Mouse (Mus musculus): ENCODE data around the gene Nedd9. TPM values are rescaled to one million over a fixed set of nuclear protein-coding genes. Genes with fewer than 3 reads are reported as not detected.

Gene Nedd9
- total and polyA plus RNA-seq, 3 experiments: 41.3 to 48.7 (median 42.5) TPM

- Histone ChIP-seq H3K36me3 (replicated peaks in 1 of 2; ENCODE audit: control insufficient read depth in 1 of 2, insufficient read depth in 1 of 2, low read length in 1 of 2) (no peaks in the 10 kb centered on the region), H3K27me3 (replicated peaks) (no peaks in the 10 kb centered on the region), H3K79me2 (replicated peaks; ENCODE audit: control insufficient read depth, extremely low read depth, insufficient read depth, poor library complexity, severe bottlenecking) (no peaks in the 10 kb centered on the region), H3K9ac (ENCODE audit: insufficient read depth, low read depth) (no peak overlapping the region), H3K9me3 (replicated peaks; ENCODE audit: low read length) (peaks cover under 1% of the 10 kb centered on the region), H3K4me1 (ENCODE audit: control insufficient read depth in 1 of 2, insufficient read depth in 2 of 2) (peaks cover 2 to 7% of the 10 kb centered on the region in 2 experiments; a peak in 3 of 4 replicates), H3K27ac (ENCODE audit: insufficient read depth, low read depth) (no peak overlapping the region), H3K4me2 (ENCODE audit: insufficient read depth, low read depth, poor library complexity, severe bottlenecking) (no peak overlapping the region), H3K4me3 (replicated peaks in 1 of 3; ENCODE audit: low read depth in 2 of 3, low read length in 2 of 3, poor library complexity in 1 of 3) (no peak overlapping the region)
- DNase-seq (ENCODE audit: extremely low read depth): no peak
- TF ChIP-seq SIN3A (IDR thresholded peaks at IDR 0.05; ENCODE audit: low read length) (no peak), E2F4 (IDR thresholded peaks at IDR 0.05; ENCODE audit: insufficient replicate concordance, low read depth, low read length) (no peak), USF1 (IDR thresholded peaks at IDR 0.05; ENCODE audit: low read depth, low read length) (no peak), JUN (IDR thresholded peaks at IDR 0.05; ENCODE audit: insufficient read depth, low read depth, low read length) (no peak), MAX (IDR thresholded peaks at IDR 0.05; ENCODE audit: low read length) (no peak)
- dilution Hi-C loops (cut with MboI; ENCODE audit: extremely low pct_ligation_motif_present, extremely low pct_unique_long_range_greater_than_20kb, low sequenced_read_pairs): no loop called here
- in situ Hi-C loops (cut with MboI; ENCODE audit: low pct_ligation_motif_present, low pct_unique_long_range_greater_than_20kb, low sequenced_read_pairs): no loop called here
Observed at GRCm38 (mm10) chr13:41296396-41296795, 190.8 kb downstream of the Nedd9 start.

DNA sequence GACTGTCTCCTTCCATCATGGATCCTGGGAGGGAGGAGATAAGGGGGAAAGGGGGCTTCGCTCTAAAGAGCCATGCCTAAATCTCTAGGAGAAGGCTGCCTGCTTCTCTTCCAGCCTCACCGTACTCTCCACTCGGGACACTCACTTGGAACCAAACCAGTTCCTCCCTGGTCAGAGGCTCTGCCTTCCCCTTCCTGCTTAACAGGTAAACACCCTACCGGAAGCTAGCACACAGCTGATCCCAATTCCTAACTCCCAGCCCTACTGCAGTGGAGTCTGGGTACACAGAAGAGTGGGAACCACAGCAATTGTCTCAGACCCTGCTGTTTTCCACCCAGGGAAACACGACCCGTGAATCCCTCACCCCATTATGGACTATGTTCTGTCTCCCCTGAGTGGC, 191.3 kb downstream of the Nedd9 start:
- TF ChIP-seq CHD1 (IDR thresholded peaks at IDR 0.05; ENCODE audit: low read depth, low read length) (no peak), MYC (IDR thresholded peaks at IDR 0.05; ENCODE audit: low read depth, low read length) (no peak), MAZ (IDR thresholded peaks at IDR 0.05; ENCODE audit: low read depth, low read length) (no peak), JUN (IDR thresholded peaks at IDR 0.05; ENCODE audit: insufficient read depth, low read depth, low read length) (no peak), ZKSCAN1 (IDR thresholded peaks at IDR 0.05; ENCODE audit: borderline replicate concordance, low read depth, low read length) (no peak), NELFE (IDR thresholded peaks at IDR 0.05; ENCODE audit: low read depth, low read length) (no peak), BHLHE40 (IDR thresholded peaks at IDR 0.05; ENCODE audit: low read depth, low read length) (no peak), USF2 (conservative IDR thresholded peaks at IDR 0.05; ENCODE audit: low read depth, low read length) (no peak), MAX (IDR thresholded peaks at IDR 0.05; ENCODE audit: low read length) (no peak), HCFC1 (IDR thresholded peaks at IDR 0.05; ENCODE audit: low read depth, low read length) (no peak), POLR2A (IDR thresholded peaks at IDR 0.05; ENCODE audit: low read depth, low read length) (no peak), KAT2A (IDR thresholded peaks at IDR 0.05; ENCODE audit: insufficient replicate concordance, low read length) (no peak), RCOR1 (conservative IDR thresholded peaks at IDR 0.05; ENCODE audit: low read depth, low read length) (no peak), ETS1 (conservative IDR thresholded peaks at IDR 0.05; ENCODE audit: low read depth, low read length) (no peak), CHD2 (IDR thresholded peaks at IDR 0.05; ENCODE audit: low read length) (no peak), IRF4 (IDR thresholded peaks at IDR 0.05; ENCODE audit: low read depth, low read length) (no peak), MEF2A (IDR thresholded peaks at IDR 0.05; ENCODE audit: borderline replicate concordance, low read depth, low read length) (no peak), MAFK (IDR thresholded peaks at IDR 0.05; ENCODE audit: insufficient replicate concordance, low read length) (no peak)
- no peak overlapping the region for H3K27ac ChIP-seq (ENCODE audit: insufficient read depth, low read depth)
- peaks cover 2 to 8% of the 10 kb centered on the region in 2 experiments; a peak in 3 of 4 replicates for H3K4me1 ChIP-seq (ENCODE audit: control insufficient read depth in 1 of 2, insufficient read depth in 2 of 2)
- no peaks in the 10 kb centered on the region for H3K79me2 ChIP-seq (replicated peaks; ENCODE audit: control insufficient read depth, extremely low read depth, insufficient read depth, poor library complexity, severe bottlenecking)
- DNase-seq (ENCODE audit: extremely low read depth): no peak
- H3K9ac ChIP-seq (ENCODE audit: insufficient read depth, low read depth): no peak overlapping the region
- in situ Hi-C loops (cut with MboI; ENCODE audit: low pct_ligation_motif_present, low pct_unique_long_range_greater_than_20kb, low sequenced_read_pairs): no loop called here
- dilution Hi-C loops (cut with MboI; ENCODE audit: extremely low pct_ligation_motif_present, extremely low pct_unique_long_range_greater_than_20kb, low sequenced_read_pairs): no loop called here
- no peak overlapping the region for H3K4me3 ChIP-seq (replicated peaks in 1 of 3; ENCODE audit: low read depth in 2 of 3, low read length in 2 of 3, poor library complexity in 1 of 3)
- no peak overlapping the region for H3K4me2 ChIP-seq (ENCODE audit: insufficient read depth, low read depth, poor library complexity, severe bottlenecking)
- H3K36me3 ChIP-seq (replicated peaks in 1 of 2; ENCODE audit: control insufficient read depth in 1 of 2, insufficient read depth in 1 of 2, low read length in 1 of 2): no peaks in the 10 kb centered on the region
- H3K27me3 ChIP-seq (replicated peaks): no peaks in the 10 kb centered on the region
- H3K9me3 ChIP-seq (replicated peaks; ENCODE audit: low read length): peaks cover 3% of the 10 kb centered on the region
